Comparison of ENCODE assay signal across 14 mouse cellular contexts in genomic region chr5:8863580-8864337, GRCm38 (mm10). TPM values are rescaled to one million over a fixed set of nuclear protein-coding genes. Genes with fewer than 3 reads are reported as not detected.
DNase-seq lines count a peak whose midpoint lies in the region; ATAC-seq and TF ChIP-seq lines count a peak whose summit lies in the region.
"Had no signal": no experiment of that assay in that cellular context is flagged by ENCODE, and none has a peak within 500 bp of the region (broad histone marks: within the 10 kb centered on the region; RNA-seq: fewer than 3 reads in every experiment).

No protein-coding gene starts in this region.

- H3K9me3 ChIP-seq in forebrain, postnatal 0 days (ENCODE audit: low read length): no peaks in the 10 kb centered on the region
- H3K9me3 ChIP-seq: kidney, embryonic 15.5 days; liver, embryonic 12.5 days had no signal

- intact Hi-C loops in heart, postnatal 25 days (cut with DNase I): loop anchor here (10.0 kb wide), 2 partner anchors 191 to 301 kb away; partner anchors contain the start of gene Dmtf1
- intact Hi-C loops in left cerebral cortex, postnatal 36 days (cut with DNase I): no loop called here

- H3K27me3 ChIP-seq in forebrain, postnatal 0 days (ENCODE audit: insufficient read depth, low read length): no peaks in the 10 kb centered on the region
- H3K27me3 ChIP-seq: kidney, embryonic 15.5 days; liver, embryonic 12.5 days had no signal

- 31% methylated on average over 14 of the region's 14 CpGs for WGBS in forebrain, postnatal 0 days

- peak; percentile 57 for ATAC-seq in forebrain, postnatal 0 days
- ATAC-seq: hindbrain, postnatal 0 days; liver, embryonic 12.5 days had no signal

- no peaks in the 10 kb centered on the region for H3K36me3 ChIP-seq in forebrain, postnatal 0 days (ENCODE audit: insufficient read depth)
- H3K36me3 ChIP-seq: kidney, embryonic 15.5 days; liver, embryonic 12.5 days had no signal

- H3K27ac ChIP-seq in forebrain, postnatal 0 days (ENCODE audit: low read depth, low read length): no peak overlapping the region
- H3K27ac ChIP-seq: hindbrain, postnatal 0 days; kidney, embryonic 15.5 days; liver, embryonic 12.5 days had no signal

- H3K4me1 ChIP-seq in forebrain, postnatal 0 days (ENCODE audit: insufficient read depth): no peaks in the 10 kb centered on the region
- H3K4me1 ChIP-seq: kidney, embryonic 15.5 days; liver, embryonic 12.5 days had no signal

- H3K4me3 ChIP-seq in forebrain, postnatal 0 days (ENCODE audit: low read depth, low read length): no peak overlapping the region
- H3K4me3 ChIP-seq: kidney, embryonic 15.5 days; liver, embryonic 12.5 days had no signal

- H3K4me2 ChIP-seq in forebrain, postnatal 0 days (ENCODE audit: low read depth): no peak overlapping the region
- H3K4me2 ChIP-seq: kidney, embryonic 15.5 days; liver, embryonic 12.5 days had no signal

- no peak for TF ChIP-seq CTCF in forebrain, postnatal 0 days (IDR thresholded peaks at IDR 0.05; ENCODE audit: low read depth)

- peak; percentile 63 for DNase-seq in heart, adult 8-10 months (ENCODE audit: low spot score)
- no peak for DNase-seq in heart, postnatal 25 days (ENCODE audit: low spot score)
- DNase-seq in CD4-positive helper T cell, adult 2 months (ENCODE audit: low read depth, low spot score): peak; percentile 21
- peak; percentile 40 for DNase-seq in MEL-GATA-1-ER (ENCODE audit: extremely low read depth, low read depth)
- peak; percentile 21 for DNase-seq in forebrain, postnatal 0 days
- DNase-seq in frontal cortex, postnatal 10 days (ENCODE audit: low spot score in 2 of 2): no peak
- DNase-seq in natural killer cell, adult 2 months (ENCODE audit: low spot score in 2 of 2): no peak
- no peak for DNase-seq in left cerebral cortex, postnatal 36 days (ENCODE audit: low spot score in 2 of 2)
- DNase-seq: cerebellum, postnatal 14 days; gastrocnemius, postnatal 14 days; lung, postnatal 4 days had no signal

- H3K9ac ChIP-seq in forebrain, postnatal 0 days: no peak overlapping the region
- H3K9ac ChIP-seq: kidney, embryonic 15.5 days; liver, embryonic 12.5 days had no signal

RNA-seq across cellular contexts. Expression of gene Abcb4, which starts 29.8 kb away (rescaled TPM):
- 10 to 100 TPM; 20.1 to 27.8 (median 21.8) TPM for total RNA-seq in heart, adult 8-10 months (2022)
- total RNA-seq in heart, postnatal 25 days (2021): 10 to 100 TPM; 11.5 to 12.3 TPM
- 1.6 and 2.0 TPM in 2 replicates for total RNA-seq in forebrain, postnatal 0 days (2014; rRNA removed)
- polyA plus RNA-seq in forebrain, postnatal 0 days (2015; fragmentation: Nextera tagmentation; extraction: Ambion mirVana): 0.47 and 0.49 TPM in 2 replicates
- 1 to 10 TPM; 3.5 to 5.7 TPM for total RNA-seq in left cerebral cortex, postnatal 36 days (2021)

Comparison
In these comparisons a context has a peak if more than half of its experiments do, and no peak if none do; other contexts are left out.
1. DNase-seq: peak in heart, adult 8-10 months (single experiment), CD4-positive helper T cell, adult 2 months (single experiment), MEL-GATA-1-ER (single experiment) and forebrain, postnatal 0 days (single experiment); none in heart, postnatal 25 days (single experiment), frontal cortex, postnatal 10 days (0 of 2), natural killer cell, adult 2 months (0 of 2) and left cerebral cortex, postnatal 36 days (0 of 2).